Comparison of ENCODE assay signal across 9 mouse cellular contexts in the genomic region with DNA sequence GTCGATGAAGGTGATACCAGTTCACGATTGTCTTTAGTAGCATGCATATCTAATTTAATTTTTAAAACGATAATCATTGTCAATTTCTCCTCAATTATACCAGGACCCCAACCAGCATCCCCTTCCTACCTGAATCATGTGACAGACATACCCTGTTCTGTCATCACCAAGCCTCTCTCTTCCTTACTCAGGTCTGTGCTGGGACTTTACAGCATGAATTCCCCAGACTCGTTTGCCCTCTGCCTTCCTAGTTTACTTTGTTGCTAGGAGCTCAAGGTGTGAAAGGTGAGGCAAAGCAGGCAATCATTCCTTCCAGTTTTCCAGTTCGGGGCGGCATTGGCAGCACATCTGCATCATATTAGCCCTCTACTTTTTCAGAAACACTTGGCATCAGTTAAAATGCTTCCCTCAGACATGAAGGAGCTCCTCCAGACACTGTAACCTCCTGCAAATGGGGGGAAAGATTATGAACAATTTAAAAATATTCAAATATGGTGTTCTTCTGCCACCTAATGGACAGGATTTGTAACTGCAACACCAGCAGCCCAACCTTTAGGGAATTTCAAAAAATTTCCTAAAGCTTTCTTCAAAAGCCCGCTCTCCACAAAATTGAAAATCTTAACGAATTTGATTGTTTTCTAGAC. TPM values are rescaled to one million over a fixed set of nuclear protein-coding genes. Genes with fewer than 3 reads are reported as not detected.
DNase-seq lines count a peak whose midpoint lies in the region; ATAC-seq and TF ChIP-seq lines count a peak whose summit lies in the region.
"Had no signal": no experiment of that assay in that cellular context is flagged by ENCODE, and none has a peak within 500 bp of the region (broad histone marks: within the 10 kb centered on the region; RNA-seq: fewer than 3 reads in every experiment).

No protein-coding gene starts in this region.

- no peaks in the 10 kb centered on the region for H3K27me3 ChIP-seq in MEL (ENCODE audit: control insufficient read depth in 1 of 2, insufficient read depth in 2 of 2, low read length in 2 of 2)
- H3K27me3 ChIP-seq in embryonic facial prominence, embryonic 10.5 days (replicated peaks; ENCODE audit: low read depth, poor library complexity, severe bottlenecking) = no peaks in the 10 kb centered on the region
- no peaks in the 10 kb centered on the region for H3K27me3 ChIP-seq in limb, embryonic 11.5 days (ENCODE audit: control insufficient read depth, insufficient read depth, low read length)
- H3K27me3 ChIP-seq: liver, embryonic 13.5 days had no signal

- whole genome bisulfite sequencing in embryonic facial prominence, embryonic 10.5 days = 51% methylated on average over 8 of the region's 8 CpGs
- WGBS in limb, embryonic 11.5 days = 40% methylated on average over 8 of the region's 8 CpGs

- peak; percentile 90 for TF ChIP-seq RAD21 in MEL (IDR thresholded peaks at IDR 0.05; ENCODE audit: low read depth, low read length)

- no peak overlapping the region for H3K9ac ChIP-seq in MEL (ENCODE audit: control insufficient read depth, low read depth, low read length, poor library complexity, severe bottlenecking)
- H3K9ac ChIP-seq in limb, embryonic 11.5 days (ENCODE audit: low read length) = no peak overlapping the region
- H3K9ac ChIP-seq: liver, embryonic 13.5 days had no signal

- no peak for TF ChIP-seq POLR2A in MEL (IDR thresholded peaks at IDR 0.05; ENCODE audit: control insufficient read depth in 1 of 2, insufficient read depth in 1 of 2, low read depth in 1 of 2, low read length in 2 of 2, poor library complexity in 1 of 2)

- no peak overlapping the region for H3K4me2 ChIP-seq in limb, embryonic 11.5 days (ENCODE audit: low read depth, severe bottlenecking)
- H3K4me2 ChIP-seq: liver, embryonic 13.5 days had no signal

- no peak for TF ChIP-seq EP300 in MEL (IDR thresholded peaks at IDR 0.05; ENCODE audit: low read depth in 1 of 2, low read length in 2 of 2)

- peak in 2 of 3 experiments; percentile 41 to 78; a peak in 3 of 6 replicates for TF ChIP-seq CTCF in MEL (IDR thresholded peaks at IDR 0.05 in 2 of 3, conservative IDR thresholded peaks at IDR 0.05 in 1 of 3; ENCODE audit: control insufficient read depth in 1 of 3, insufficient read depth in 1 of 3, low read depth in 2 of 3, low read length in 3 of 3, poor library complexity in 1 of 3, severe bottlenecking in 1 of 3)

- no peak overlapping the region for H3K27ac ChIP-seq in MEL (ENCODE audit: control insufficient read depth, low read depth, low read length)
- no peak overlapping the region for H3K27ac ChIP-seq in embryonic facial prominence, embryonic 10.5 days (replicated peaks)
- no peak overlapping the region for H3K27ac ChIP-seq in limb, embryonic 11.5 days (replicated peaks; ENCODE audit: low read depth, low read length)
- H3K27ac ChIP-seq: liver, embryonic 13.5 days had no signal

- no peaks in the 10 kb centered on the region for H3K9me3 ChIP-seq in MEL (replicated peaks; ENCODE audit: insufficient read depth, low read length)
- H3K9me3 ChIP-seq in embryonic facial prominence, embryonic 10.5 days = no peaks in the 10 kb centered on the region
- no peaks in the 10 kb centered on the region for H3K9me3 ChIP-seq in limb, embryonic 11.5 days (ENCODE audit: control insufficient read depth, low read length)
- H3K9me3 ChIP-seq: liver, embryonic 13.5 days had no signal

- H3K36me3 ChIP-seq in MEL (ENCODE audit: control insufficient read depth in 1 of 2, insufficient read depth in 2 of 2, low read length in 2 of 2) = no peaks in the 10 kb centered on the region
- H3K36me3 ChIP-seq in embryonic facial prominence, embryonic 10.5 days (replicated peaks) = no peaks in the 10 kb centered on the region
- H3K36me3 ChIP-seq in limb, embryonic 11.5 days (ENCODE audit: control insufficient read depth, insufficient read depth, low read length) = no peaks in the 10 kb centered on the region
- H3K36me3 ChIP-seq: liver, embryonic 13.5 days had no signal

- H3K79me2 ChIP-seq in MEL (ENCODE audit: control insufficient read depth, insufficient read depth, low read length, poor library complexity) = no peaks in the 10 kb centered on the region

- peak; percentile 11 for DNase-seq in layer of hippocampus, adult 11-12 months (ENCODE audit: low spot score)
- no peak for DNase-seq in layer of hippocampus, adult 8-10 months (ENCODE audit: low spot score in 2 of 2)
- DNase-seq in MEL (ENCODE audit: low read depth, low spot score) = peak; percentile 40
- DNase-seq in embryonic facial prominence, embryonic 10.5 days (ENCODE audit: low spot score) = peak; percentile 47
- peak; percentile 62 for DNase-seq in limb, embryonic 11.5 days (ENCODE audit: low spot score)
- DNase-seq in retina, adult 2 months (ENCODE audit: low read depth, low spot score) = peak; percentile 8
- DNase-seq in gastrocnemius, adult 18-20 months (ENCODE audit: low spot score) = no peak
- DNase-seq: liver, embryonic 13.5 days had no signal

- no peak overlapping the region for H3K4me3 ChIP-seq in MEL (ENCODE audit: control insufficient read depth in 1 of 2, insufficient read depth in 1 of 2, low read depth in 2 of 2, low read length in 2 of 2)
- H3K4me3 ChIP-seq in embryonic facial prominence, embryonic 10.5 days = no peak overlapping the region
- no peak overlapping the region for H3K4me3 ChIP-seq in limb, embryonic 11.5 days (ENCODE audit: low read depth, low read length)
- H3K4me3 ChIP-seq: liver, embryonic 13.5 days had no signal

- peaks cover 0 to 3% of the 10 kb centered on the region in 2 experiments; a peak in 1 of 4 replicates for H3K4me1 ChIP-seq in MEL (ENCODE audit: control insufficient read depth in 1 of 2, insufficient read depth in 2 of 2, low read length in 2 of 2)
- H3K4me1 ChIP-seq in embryonic facial prominence, embryonic 10.5 days = no peaks in the 10 kb centered on the region; the same call in 1 of the 2 replicates
- H3K4me1 ChIP-seq in limb, embryonic 11.5 days (ENCODE audit: control insufficient read depth, insufficient read depth, low read length) = no peaks in the 10 kb centered on the region
- H3K4me1 ChIP-seq: liver, embryonic 13.5 days had no signal

- ATAC-seq in limb, embryonic 11.5 days (ENCODE audit: insufficient number of reproducible peaks, low FRiP score, low TSS enrichment, low read depth) = peak; percentile 66; the same call in 1 of the 2 replicates
- ATAC-seq in monocyte, adult 5-6 weeks (replicated peaks; ENCODE audit: insufficient number of reproducible peaks, low FRiP score, low TSS enrichment, poor library complexity, severe bottlenecking) = no peak

TF ChIP-seq in MEL, 35 proteins besides CTCF, POLR2A, EP300 and RAD21:
- TF ChIP-seq ELF1 (IDR thresholded peaks at IDR 0.05; ENCODE audit: low read depth, low read length) (no peak), ZC3H11A (IDR thresholded peaks at IDR 0.05; ENCODE audit: low read depth, low read length) (peak; percentile 76), SMC3 (IDR thresholded peaks at IDR 0.05; ENCODE audit: low read depth, low read length) (peak; percentile 78), HCFC1 (IDR thresholded peaks at IDR 0.05; ENCODE audit: low read depth, low read length) (no peak), ZMIZ1 (IDR thresholded peaks at IDR 0.05; ENCODE audit: low read depth, low read length) (no peak), JUND (IDR thresholded peaks at IDR 0.05; ENCODE audit: low read depth, low read length) (no peak), CHD1 (IDR thresholded peaks at IDR 0.05; ENCODE audit: low read depth, low read length) (no peak), TAL1 (IDR thresholded peaks at IDR 0.05; ENCODE audit: low read length) (no peak), MAFK (IDR thresholded peaks at IDR 0.05; ENCODE audit: borderline replicate concordance, low read depth, low read length) (no peak)

RNA-seq across cellular contexts. Expression of gene Steap4, which starts 36.3 kb away (rescaled TPM):
- under 1 TPM in 3 of 4 experiments, not detected in 1; 0.19 to 0.43 (median 0.31) TPM for total RNA-seq in layer of hippocampus, adult 8-10 months (2022)
- total RNA-seq in MEL (2012; rRNA removed) = not detected in 2 replicates
- polyA plus RNA-seq in MEL (2012; ENCODE audit: insufficient read depth in 1 of 2, insufficient read length in 2 of 2, low read depth in 1 of 2, low replicate concordance in 2 of 2, missing spikeins in 1 of 2) = not detected
- 0.31 and 0.35 TPM in 2 replicates for polyA plus RNA-seq in embryonic facial prominence, embryonic 10.5 days (2016; fragmentation: Nextera tagmentation; extraction: Ambion mirVana)
- polyA plus RNA-seq in limb, embryonic 11.5 days (2014; fragmentation: Nextera tagmentation; extraction: Ambion mirVana) = 0.28 and 0.52 TPM in 2 replicates
- total RNA-seq in monocyte, adult 5-6 weeks (2017) = not detected in 3 replicates
- total RNA-seq in gastrocnemius, adult 18-20 months (2021) = 10 to 100 TPM; 16.0 to 20.6 TPM

RNA-seq across cellular contexts. Expression of gene Sri, which starts 49.4 kb away (rescaled TPM):
- total RNA-seq in layer of hippocampus, adult 8-10 months (2022) = 100 to 1,000 TPM; 101 to 111 (median 107) TPM
- total RNA-seq in MEL (2012; rRNA removed) = 111 and 115 TPM in 2 replicates
- 100 to 1,000 TPM in 1 of 2 experiments, not detected in 1; 124 TPM for polyA plus RNA-seq in MEL (2012; ENCODE audit: insufficient read depth in 1 of 2, insufficient read length in 2 of 2, low read depth in 1 of 2, low replicate concordance in 2 of 2, missing spikeins in 1 of 2)
- polyA plus RNA-seq in embryonic facial prominence, embryonic 10.5 days (2016; fragmentation: Nextera tagmentation; extraction: Ambion mirVana) = 188 and 190 TPM in 2 replicates
- 196 and 212 TPM in 2 replicates for polyA plus RNA-seq in limb, embryonic 11.5 days (2014; fragmentation: Nextera tagmentation; extraction: Ambion mirVana)
- 164 to 200 TPM (median 187 TPM) in 3 replicates for total RNA-seq in monocyte, adult 5-6 weeks (2017)
- 10 to 100 TPM; 11.3 to 18.0 TPM for total RNA-seq in gastrocnemius, adult 18-20 months (2021)

Comparison
In these comparisons a context has a peak if more than half of its experiments do, and no peak if none do; other contexts are left out.
1. DNase-seq: peak in layer of hippocampus, adult 11-12 months (single experiment), MEL (single experiment), embryonic facial prominence, embryonic 10.5 days (single experiment), limb, embryonic 11.5 days (single experiment) and retina, adult 2 months (single experiment); none in layer of hippocampus, adult 8-10 months (0 of 2) and gastrocnemius, adult 18-20 months (single experiment).
2. RNA of gene Steap4, which starts 36.3 kb away (total RNA-seq): 16.0 to 20.6 TPM in gastrocnemius, adult 18-20 months; 0.19 to 0.43 TPM in layer of hippocampus, adult 8-10 months, not detected in MEL and not detected in monocyte, adult 5-6 weeks; every median in the first group is over 10 times any median in the second.